Mouse (Mus musculus): Measurements from ENCODE around the gene Uqcr11. TPM values are rescaled to one million over a fixed set of nuclear protein-coding genes. Genes with fewer than 3 reads are reported as not detected.

The Uqcr11 gene
- polyA plus RNA-seq, 1 experiment: 2,895 TPM

GRCm38 (mm10) chr10:80374063-80374462 is 32.6 kb downstream of the Uqcr11 start:
- TF ChIP-seq GATA1 (IDR thresholded peaks at IDR 0.05; ENCODE audit: low read length): no peak

- TF ChIP-seq GATA1 (IDR thresholded peaks at IDR 0.05; ENCODE audit: low read length): no peak
These were observed 33.9 kb downstream of the Uqcr11 start for GRCm38 (mm10) chr10:80372706-80373105.

- no peak for TF ChIP-seq GATA1 (IDR thresholded peaks at IDR 0.05; ENCODE audit: low read length)
These were observed 34.6 kb downstream of the Uqcr11 start for GRCm38 (mm10) chr10:80371983-80372382.

GRCm38 (mm10) chr10:80371411-80371966 is 35.1 kb downstream of the Uqcr11 start:
- TF ChIP-seq GATA1 (IDR thresholded peaks at IDR 0.05; ENCODE audit: low read length): no peak

GRCm38 (mm10) chr10:80369995-80370747 is 36.5 kb downstream of the Uqcr11 start:
- TF ChIP-seq GATA1 (IDR thresholded peaks at IDR 0.05; ENCODE audit: low read length): no peak

GRCm38 (mm10) chr10:80368392-80368791 is 38.2 kb downstream of the Uqcr11 start:
- no peak for TF ChIP-seq GATA1 (IDR thresholded peaks at IDR 0.05; ENCODE audit: low read length)

- no peak for TF ChIP-seq GATA1 (IDR thresholded peaks at IDR 0.05; ENCODE audit: low read length)
These were observed 38.7 kb downstream of the Uqcr11 start for GRCm38 (mm10) chr10:80367954-80368353.

- no peak for TF ChIP-seq GATA1 (IDR thresholded peaks at IDR 0.05; ENCODE audit: low read length)
These were observed 40.9 kb downstream of the Uqcr11 start for GRCm38 (mm10) chr10:80365736-80366135.

GRCm38 (mm10) chr10:80363734-80364133 is 42.9 kb downstream of the Uqcr11 start:
- TF ChIP-seq GATA1 (IDR thresholded peaks at IDR 0.05; ENCODE audit: low read length): no peak

- TF ChIP-seq GATA1 (IDR thresholded peaks at IDR 0.05; ENCODE audit: low read length): no peak
These were observed 48.5 kb downstream of the Uqcr11 start for GRCm38 (mm10) chr10:80357994-80358639.

GRCm38 (mm10) chr10:80357336-80357735 is 49.3 kb downstream of the Uqcr11 start:
- TF ChIP-seq GATA1 (IDR thresholded peaks at IDR 0.05; ENCODE audit: low read length): no peak

- TF ChIP-seq GATA1 (IDR thresholded peaks at IDR 0.05; ENCODE audit: low read length): no peak
These were observed 49.9 kb downstream of the Uqcr11 start for GRCm38 (mm10) chr10:80356737-80357136.

GRCm38 (mm10) chr10:80356001-80356682 is 50.5 kb downstream of the Uqcr11 start, which contains the start of gene Plk5:
Plk5 (plus strand) TSS chr10:80356459.
- no peak for TF ChIP-seq GATA1 (IDR thresholded peaks at IDR 0.05; ENCODE audit: low read length)

GRCm38 (mm10) chr10:80355431-80355830 is 51.2 kb downstream of the Uqcr11 start:
- no peak for TF ChIP-seq GATA1 (IDR thresholded peaks at IDR 0.05; ENCODE audit: low read length)

Other genes starting within 250 kb of the Uqcr11 start
- 54.3 and 62.8 TPM in 2 replicates for gene Cirbp, start 240.8 kb downstream of the Uqcr11 start, polyA plus RNA-seq (2012)
- 5.8 and 6.7 TPM in 2 replicates for gene 1600002K03Rik, start 233.9 kb downstream of the Uqcr11 start, polyA plus RNA-seq (2012)
- gene Efna2, start 227.3 kb downstream of the Uqcr11 start, polyA plus RNA-seq (2012): 0.46 and 0.52 TPM in 2 replicates
- 37.4 and 39.5 TPM in 2 replicates for gene Mum1, start 180.4 kb downstream of the Uqcr11 start, polyA plus RNA-seq (2012)
- 309 and 396 TPM in 2 replicates for gene Ndufs7, start 157.7 kb downstream of the Uqcr11 start, polyA plus RNA-seq (2012)
- gene Gamt, start 145.8 kb downstream of the Uqcr11 start, polyA plus RNA-seq (2012): 0.26 and 0.35 TPM in 2 replicates
- 512 and 653 TPM in 2 replicates for gene Dazap1, start 145.3 kb downstream of the Uqcr11 start, polyA plus RNA-seq (2012)
- gene Rps15, start 114.4 kb downstream of the Uqcr11 start, polyA plus RNA-seq (2012): 5,691 and 9,847 TPM in 2 replicates
- 0.04 and 0.15 TPM in 2 replicates for gene Apc2, start 110.9 kb downstream of the Uqcr11 start, polyA plus RNA-seq (2012)
- gene 2310011J03Rik, start 86.3 kb downstream of the Uqcr11 start, polyA plus RNA-seq (2012): 99.6 and 132 TPM in 2 replicates
- 3.5 and 4.3 TPM in 2 replicates for gene Pcsk4, start 77.3 kb downstream of the Uqcr11 start, polyA plus RNA-seq (2012)
- gene Reep6, start 76.9 kb downstream of the Uqcr11 start, polyA plus RNA-seq (2012): 28.5 and 36.0 TPM in 2 replicates
- 30.2 and 32.7 TPM in 2 replicates for gene Adamtsl5, start 58.4 kb downstream of the Uqcr11 start, polyA plus RNA-seq (2012)
- not detected in 2 replicates for gene Plk5, start 50.4 kb downstream of the Uqcr11 start, polyA plus RNA-seq (2012)
- 44.6 and 53.8 TPM in 2 replicates for gene Mex3d, start 19.2 kb downstream of the Uqcr11 start, polyA plus RNA-seq (2012)
- 289 and 306 TPM in 2 replicates for gene Mbd3, start 7.3 kb downstream of the Uqcr11 start, polyA plus RNA-seq (2012)
- 960 and 1,205 TPM in 2 replicates for gene Tcf3, start 26.8 kb upstream of the Uqcr11 start, polyA plus RNA-seq (2012)
- gene Onecut3, start 88.0 kb upstream of the Uqcr11 start, polyA plus RNA-seq (2012): not detected in 2 replicates
- gene Atp8b3, start 132.3 kb upstream of the Uqcr11 start, polyA plus RNA-seq (2012): 0.03 TPM in 2 replicates
- gene Rexo1, start 154.7 kb upstream of the Uqcr11 start, polyA plus RNA-seq (2012): 181 and 226 TPM in 2 replicates
- gene Klf16, start 170.5 kb upstream of the Uqcr11 start, polyA plus RNA-seq (2012): 107 and 125 TPM in 2 replicates
- 591 and 822 TPM in 2 replicates for gene Abhd17a, start 183.5 kb upstream of the Uqcr11 start, polyA plus RNA-seq (2012)
- 68.3 and 79.9 TPM in 2 replicates for gene Scamp4, start 196.0 kb upstream of the Uqcr11 start, polyA plus RNA-seq (2012)
- 24.6 and 31.6 TPM in 2 replicates for gene Adat3, start 196.1 kb upstream of the Uqcr11 start, polyA plus RNA-seq (2012)
- gene Gm49322, start 199.2 kb upstream of the Uqcr11 start, polyA plus RNA-seq (2012): 2.0 and 3.1 TPM in 2 replicates
- 480 and 522 TPM in 2 replicates for gene Csnk1g2, start 216.0 kb upstream of the Uqcr11 start, polyA plus RNA-seq (2012)

Measured in G1E-ER4 (cell line).